Mouse (Mus musculus): Measurements from ENCODE around the gene Map2k2. TPM values are rescaled to one million over a fixed set of nuclear protein-coding genes. Genes with fewer than 3 reads are reported as not detected.

The Map2k2 gene
- total and polyA plus RNA-seq, 3 experiments: 67.2 to 127 (median 120) TPM

DNA sequence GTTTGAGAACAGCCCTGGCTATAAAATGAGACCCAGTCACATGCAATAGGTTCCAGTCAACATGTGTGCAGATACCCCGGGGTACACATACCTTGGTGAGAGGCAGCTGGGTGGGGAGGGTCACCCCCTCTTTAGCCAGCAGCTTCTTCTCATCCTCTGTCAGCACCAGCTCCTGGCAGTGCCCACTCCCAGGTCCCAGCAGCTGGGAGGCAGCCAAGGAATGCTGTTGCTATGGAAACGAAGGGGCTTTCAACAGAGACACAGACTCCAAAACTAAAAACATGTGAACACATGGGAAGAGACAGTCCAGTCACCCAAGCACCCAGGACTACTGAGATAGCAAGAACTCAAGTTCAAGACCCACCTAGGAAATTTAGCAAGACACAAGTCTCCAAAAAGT, 16.5 kb upstream of the Map2k2 start:
- dilution Hi-C loops (cut with MboI; ENCODE audit: extremely low pct_ligation_motif_present, extremely low pct_unique_long_range_greater_than_20kb, low sequenced_read_pairs) (no loop called here), in situ Hi-C loops (cut with MboI; ENCODE audit: low pct_ligation_motif_present, low pct_unique_long_range_greater_than_20kb, low sequenced_read_pairs) (no loop called here)
- no peaks in the 10 kb centered on the region for H3K4me1 ChIP-seq (ENCODE audit: control insufficient read depth in 1 of 2, insufficient read depth in 2 of 2)
- DNase-seq (ENCODE audit: extremely low read depth): no peak
- no peak overlapping the region for H3K4me2 ChIP-seq (ENCODE audit: insufficient read depth, low read depth, poor library complexity, severe bottlenecking)
- H3K27me3 ChIP-seq (replicated peaks): no peaks in the 10 kb centered on the region
- H3K4me3 ChIP-seq (replicated peaks in 1 of 3; ENCODE audit: low read depth in 2 of 3, low read length in 2 of 3, poor library complexity in 1 of 3): no peak overlapping the region
- peaks cover 0 to 8% of the 10 kb centered on the region in 2 experiments for H3K36me3 ChIP-seq (replicated peaks in 1 of 2; ENCODE audit: control insufficient read depth in 1 of 2, insufficient read depth in 1 of 2, low read length in 1 of 2)
- H3K79me2 ChIP-seq (replicated peaks; ENCODE audit: control insufficient read depth, extremely low read depth, insufficient read depth, poor library complexity, severe bottlenecking): no peaks in the 10 kb centered on the region
- peaks cover 2% of the 10 kb centered on the region for H3K9me3 ChIP-seq (replicated peaks; ENCODE audit: low read length)
- no peak for TF ChIP-seq MAX (IDR thresholded peaks at IDR 0.05; ENCODE audit: low read length)
- TF ChIP-seq MAFK (IDR thresholded peaks at IDR 0.05; ENCODE audit: insufficient replicate concordance, low read length): no peak
- no peak for TF ChIP-seq ZKSCAN1 (IDR thresholded peaks at IDR 0.05; ENCODE audit: borderline replicate concordance, low read depth, low read length)
- TF ChIP-seq POLR2A (IDR thresholded peaks at IDR 0.05; ENCODE audit: low read depth, low read length): no peak
- no peak for TF ChIP-seq ELF1 (IDR thresholded peaks at IDR 0.05; ENCODE audit: low read depth, low read length)
- no peak for TF ChIP-seq E2F4 (IDR thresholded peaks at IDR 0.05; ENCODE audit: insufficient replicate concordance, low read depth, low read length)
- TF ChIP-seq SIN3A (IDR thresholded peaks at IDR 0.05; ENCODE audit: low read length): no peak
- no peak for TF ChIP-seq ZMIZ1 (IDR thresholded peaks at IDR 0.05; ENCODE audit: low read depth, low read length)
- TF ChIP-seq TCF12 (IDR thresholded peaks at IDR 0.05; ENCODE audit: low read depth, low read length): no peak
- no peak for TF ChIP-seq MEF2A (IDR thresholded peaks at IDR 0.05; ENCODE audit: borderline replicate concordance, low read depth, low read length)
- TF ChIP-seq UBTF (IDR thresholded peaks at IDR 0.05; ENCODE audit: low read depth, low read length): no peak
- TF ChIP-seq USF2 (conservative IDR thresholded peaks at IDR 0.05; ENCODE audit: low read depth, low read length): no peak
- no peak for TF ChIP-seq RAD21 (IDR thresholded peaks at IDR 0.05; ENCODE audit: low read depth, low read length)
- no peak for TF ChIP-seq NRF1 (IDR thresholded peaks at IDR 0.05; ENCODE audit: low read depth, low read length)
- TF ChIP-seq TBP (conservative IDR thresholded peaks at IDR 0.05; ENCODE audit: low read depth, low read length): no peak
- TF ChIP-seq GABPA (IDR thresholded peaks at IDR 0.05; ENCODE audit: insufficient replicate concordance, low read depth, low read length): no peak
- TF ChIP-seq CTCF (conservative IDR thresholded peaks at IDR 0.05 in 1 of 2, IDR thresholded peaks at IDR 0.05 in 1 of 2; ENCODE audit: low read depth in 2 of 2, low read length in 2 of 2): no peak
- H3K27ac ChIP-seq (ENCODE audit: insufficient read depth, low read depth): no peak overlapping the region
- H3K9ac ChIP-seq (ENCODE audit: insufficient read depth, low read depth): no peak overlapping the region

DNA sequence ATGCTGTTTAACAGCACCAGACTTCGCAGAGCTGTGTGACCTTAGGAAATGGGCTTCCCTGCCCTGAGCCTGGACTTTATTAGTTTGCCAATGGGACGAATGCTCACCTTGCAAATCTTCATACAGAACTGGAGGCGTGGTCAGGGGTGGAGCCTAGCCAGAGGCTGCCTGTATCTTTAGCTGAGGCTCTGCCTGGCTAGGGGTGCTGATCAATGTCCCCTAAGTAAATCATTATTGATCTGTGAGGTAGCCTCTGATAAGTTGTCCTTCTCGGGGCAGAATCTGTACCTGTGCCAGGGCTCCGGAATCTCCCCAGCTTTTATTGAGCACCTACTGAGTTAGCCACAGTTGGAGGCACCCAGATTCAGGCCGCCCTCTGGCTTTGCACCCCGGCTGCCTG, 15.1 kb upstream of the Map2k2 start:
- no peaks in the 10 kb centered on the region for H3K27me3 ChIP-seq (replicated peaks)
- TF ChIP-seq POLR2A (IDR thresholded peaks at IDR 0.05; ENCODE audit: low read depth, low read length): no peak
- dilution Hi-C loops (cut with MboI; ENCODE audit: extremely low pct_ligation_motif_present, extremely low pct_unique_long_range_greater_than_20kb, low sequenced_read_pairs) (no loop called here), in situ Hi-C loops (cut with MboI; ENCODE audit: low pct_ligation_motif_present, low pct_unique_long_range_greater_than_20kb, low sequenced_read_pairs) (no loop called here)
- H3K9ac ChIP-seq (ENCODE audit: insufficient read depth, low read depth): no peak overlapping the region
- DNase-seq (ENCODE audit: extremely low read depth): no peak
- no peak overlapping the region for H3K4me3 ChIP-seq (replicated peaks in 1 of 3; ENCODE audit: low read depth in 2 of 3, low read length in 2 of 3, poor library complexity in 1 of 3)
- H3K9me3 ChIP-seq (replicated peaks; ENCODE audit: low read length): peaks cover 2% of the 10 kb centered on the region
- H3K36me3 ChIP-seq (replicated peaks in 1 of 2; ENCODE audit: control insufficient read depth in 1 of 2, insufficient read depth in 1 of 2, low read length in 1 of 2): no peaks in the 10 kb centered on the region
- H3K4me1 ChIP-seq (ENCODE audit: control insufficient read depth in 1 of 2, insufficient read depth in 2 of 2): peaks cover 0 to 7% of the 10 kb centered on the region in 2 experiments; a peak in 2 of 4 replicates
- H3K79me2 ChIP-seq (replicated peaks; ENCODE audit: control insufficient read depth, extremely low read depth, insufficient read depth, poor library complexity, severe bottlenecking): no peaks in the 10 kb centered on the region
- H3K4me2 ChIP-seq (ENCODE audit: insufficient read depth, low read depth, poor library complexity, severe bottlenecking): no peak overlapping the region
- H3K27ac ChIP-seq (ENCODE audit: insufficient read depth, low read depth): no peak overlapping the region

Data from CH12.LX (cell line).